Mouse (Mus musculus): ENCODE measurements around the gene Blnk. TPM values are rescaled to one million over a fixed set of nuclear protein-coding genes. Genes with fewer than 3 reads are reported as not detected.
A peak's percentile ranks its signal among the peaks of the same experiment; 100 is the strongest.

The Blnk gene
- total RNA-seq, 2 experiments from 2014 or later, result 10.8 to 12.6 TPM

DNA sequence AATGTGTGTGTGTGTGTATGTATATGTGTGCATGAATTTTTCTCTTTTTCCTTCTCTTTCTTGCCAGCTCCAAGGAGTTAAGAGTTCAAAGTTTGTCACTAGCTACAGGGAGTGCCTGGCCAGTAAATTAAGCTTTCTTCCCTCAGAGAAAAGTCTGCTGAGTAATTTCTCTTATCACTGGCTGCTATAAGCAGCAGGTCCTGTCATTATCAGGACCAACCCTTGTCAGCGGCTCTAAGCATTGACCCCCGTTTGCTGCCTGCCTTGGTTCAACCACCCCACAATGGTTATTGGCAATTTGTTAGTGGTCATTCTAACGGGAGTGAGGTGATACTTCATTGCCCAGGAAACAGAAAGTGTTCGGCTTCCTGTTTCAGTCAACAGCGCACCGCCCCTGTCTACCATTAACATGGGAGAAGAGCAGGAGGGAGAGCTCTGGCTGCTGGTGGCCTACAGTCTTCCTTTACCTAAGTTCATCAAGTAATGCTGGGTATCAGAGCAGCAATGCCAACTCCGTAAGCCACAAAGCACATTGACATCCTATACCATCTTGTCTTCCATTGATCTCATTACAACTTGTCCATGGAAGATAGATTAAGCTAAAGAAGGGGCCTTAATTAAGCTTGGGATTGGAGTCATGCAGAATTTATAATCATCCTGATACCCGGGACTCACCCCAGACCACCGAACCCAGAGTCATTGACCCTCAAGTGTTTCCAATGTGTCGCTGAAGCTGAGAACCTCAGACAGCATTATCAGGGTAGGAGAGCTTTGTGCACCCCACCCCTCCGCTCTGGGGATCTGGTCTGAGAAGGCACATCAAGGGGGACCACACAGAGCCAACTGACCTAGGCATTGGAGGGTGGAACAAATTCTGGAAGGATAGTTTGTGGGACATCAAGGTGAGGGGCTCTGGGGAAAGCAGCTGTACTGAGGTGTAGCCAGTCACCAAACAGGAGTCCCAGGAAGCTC, 17.1 kb downstream of the Blnk start:
- intact Hi-C loops (cut with DNase I), result no loop called here
- DNase-seq (ENCODE audit: low spot score in 2 of 2), result no peak

DNA sequence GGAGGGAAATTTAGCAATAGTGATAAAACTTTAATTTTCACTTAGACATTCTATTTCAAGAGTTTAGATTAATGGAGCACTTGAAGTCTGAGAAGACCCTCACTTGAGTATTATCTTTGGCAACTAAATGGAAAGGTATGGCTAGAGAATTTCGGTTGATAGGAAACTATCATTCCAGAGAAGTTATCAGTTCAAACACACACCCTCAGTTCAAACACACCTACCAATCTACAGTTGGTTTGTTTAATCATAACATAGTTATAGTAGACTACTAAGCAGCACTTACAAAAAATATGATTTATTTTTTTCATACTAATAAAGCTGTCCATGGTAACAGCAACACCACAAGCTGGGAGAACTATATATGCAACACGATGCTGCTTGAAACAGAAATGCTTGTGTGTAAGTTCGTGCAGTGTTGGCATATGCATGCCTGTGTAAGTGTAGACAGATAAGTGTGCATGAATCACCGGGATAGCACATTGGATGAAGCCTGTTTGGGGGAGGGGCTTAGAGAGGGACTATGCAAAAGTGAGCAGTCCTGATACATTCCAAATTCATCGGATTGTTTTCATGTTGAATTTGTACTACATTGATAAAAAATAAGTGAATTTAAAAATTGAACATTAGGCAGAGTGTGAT, 22.9 kb downstream of the Blnk start:
- no peak for DNase-seq (ENCODE audit: low spot score in 2 of 2)
- intact Hi-C loops (cut with DNase I), result no loop called here

DNA sequence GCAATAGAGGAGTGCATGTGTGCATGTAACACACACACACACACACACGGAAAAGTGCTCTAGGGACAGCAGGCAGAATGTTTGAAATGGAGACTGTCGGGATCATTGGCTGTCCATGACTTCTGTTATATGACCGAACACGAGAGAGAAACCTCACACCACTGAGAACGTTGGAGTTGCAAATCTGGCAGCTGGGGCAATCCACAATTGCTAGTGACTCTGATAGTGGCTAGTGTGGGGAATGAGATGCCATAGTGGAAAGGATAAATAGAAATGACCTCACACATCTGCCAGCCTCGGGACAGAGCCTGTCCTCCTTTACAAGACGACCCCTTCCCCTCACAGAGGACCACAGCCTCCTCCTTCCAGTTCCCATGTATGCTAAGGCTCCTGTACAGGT, 23.6 kb downstream of the Blnk start:
- no peak for DNase-seq (ENCODE audit: low spot score in 2 of 2)
- intact Hi-C loops (cut with DNase I), result no loop called here

DNA sequence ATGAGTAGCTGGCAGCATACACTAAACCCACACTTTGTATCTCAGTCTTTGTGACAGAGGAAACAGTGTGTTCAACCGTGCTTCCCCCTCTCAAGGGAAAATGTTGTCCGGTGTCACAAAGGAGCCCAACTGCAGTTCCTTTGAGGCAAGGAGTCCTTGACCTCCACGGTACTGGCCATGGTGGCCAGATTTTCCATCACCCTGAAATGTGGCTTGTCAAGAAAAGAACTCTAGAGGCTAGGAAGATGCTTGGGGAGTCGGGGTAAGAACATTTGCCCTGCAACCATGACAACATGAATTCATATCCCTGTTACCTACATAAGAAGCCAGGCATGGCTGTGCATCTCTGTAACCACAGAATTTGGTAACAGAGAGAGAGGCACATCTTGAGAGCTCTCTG, 24.0 kb downstream of the Blnk start:
- DNase-seq (ENCODE audit: low spot score in 2 of 2), result no peak
- intact Hi-C loops (cut with DNase I), result no loop called here

DNA sequence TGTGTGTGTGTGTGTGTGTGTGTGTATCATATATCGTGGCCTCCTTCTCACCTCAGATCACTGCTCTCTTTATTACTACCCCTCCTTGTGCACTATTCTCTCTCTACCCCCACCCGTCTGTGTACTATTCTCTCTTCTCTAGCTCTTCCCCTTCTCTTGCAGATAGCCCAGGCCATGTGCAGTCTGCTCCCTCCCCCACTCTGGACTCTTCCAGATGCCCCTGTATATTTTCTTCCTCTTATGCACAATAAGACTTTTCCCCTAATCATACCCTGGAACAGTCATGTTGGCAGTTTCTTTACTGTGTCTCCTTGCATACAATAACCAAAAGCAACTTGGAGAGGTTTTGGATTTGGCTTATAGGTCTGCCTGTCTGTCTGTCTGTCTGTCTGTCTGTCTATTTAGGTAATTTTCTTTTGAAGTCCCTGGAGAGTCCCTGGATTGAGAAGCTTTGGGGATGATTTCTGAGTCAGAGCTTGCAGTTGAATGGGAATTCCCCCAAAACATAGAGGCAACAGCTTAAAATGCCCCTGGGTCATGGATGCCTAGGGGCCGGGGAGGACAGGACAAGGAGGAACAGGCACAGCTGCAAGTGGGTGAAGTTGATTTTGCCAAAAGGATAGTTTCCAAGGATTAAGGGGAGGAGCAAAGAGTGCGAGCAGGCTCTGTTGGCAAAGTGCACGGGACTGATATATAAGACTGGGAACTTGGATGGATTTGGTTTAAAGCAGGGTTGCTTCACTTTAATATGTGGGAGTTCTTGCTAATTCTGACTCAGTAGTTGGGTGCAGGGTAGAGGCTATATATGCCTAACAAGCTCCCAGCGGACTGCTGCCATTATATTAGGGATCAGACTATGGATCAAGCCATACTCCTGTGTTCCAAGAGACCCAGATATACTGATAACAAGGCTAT, 29.1 kb downstream of the Blnk start:
- intact Hi-C loops (cut with DNase I), result no loop called here
- DNase-seq (ENCODE audit: low spot score in 2 of 2), result no peak

DNA sequence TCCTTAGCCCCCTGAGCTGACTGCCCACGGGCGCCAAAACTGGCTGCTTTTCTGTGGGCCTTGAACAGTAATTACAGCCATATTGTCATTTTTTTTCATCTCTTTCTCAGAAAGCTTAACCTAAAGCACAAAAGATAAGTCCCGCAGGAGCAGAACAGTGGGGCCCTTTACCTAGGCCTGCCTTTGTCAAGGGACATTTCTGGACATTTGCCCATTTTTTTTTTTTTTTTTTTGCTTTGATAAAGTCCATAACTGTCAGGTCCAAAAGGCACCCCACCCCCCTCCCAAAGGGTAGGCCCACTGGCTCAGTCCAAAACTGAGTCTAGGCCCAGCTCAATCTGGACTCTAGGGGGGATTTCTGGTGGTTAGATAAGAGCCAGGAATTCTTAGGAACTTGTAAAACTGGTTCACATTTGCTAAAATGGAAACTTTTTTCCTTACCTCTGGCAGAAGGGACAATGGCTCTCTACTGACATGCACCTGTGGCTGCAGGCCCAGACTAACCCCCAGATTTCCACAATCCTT, 29.9 kb downstream of the Blnk start:
- intact Hi-C loops (cut with DNase I), result no loop called here
- no peak for DNase-seq (ENCODE audit: low spot score in 2 of 2)

DNA sequence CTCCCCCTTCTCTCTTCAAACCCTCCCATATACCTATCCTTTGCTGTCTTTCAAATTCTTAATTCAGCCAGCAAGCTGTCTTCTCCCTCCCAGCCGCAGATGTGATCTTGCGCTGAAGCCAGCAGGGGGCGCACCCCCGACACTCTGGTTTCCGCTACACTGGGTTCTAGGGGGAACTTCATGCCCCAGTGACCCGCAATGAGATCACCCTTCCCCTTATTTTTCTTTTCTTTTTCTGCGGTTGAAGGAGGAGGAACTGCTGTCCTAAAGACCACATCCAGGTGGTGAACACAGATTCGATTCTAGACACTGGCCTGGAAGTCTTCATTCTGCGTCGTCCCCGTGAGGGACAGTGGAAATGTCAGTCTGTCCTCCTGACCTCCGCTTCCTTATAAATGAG, 31.3 kb downstream of the Blnk start:
- peak; percentile 24 to 29 for DNase-seq (ENCODE audit: low spot score in 2 of 2)
- intact Hi-C loops (cut with DNase I), result loop anchor here (2.0 kb wide), 1 partner anchor 54 kb away; no protein-coding TSS in a partner anchor

DNA sequence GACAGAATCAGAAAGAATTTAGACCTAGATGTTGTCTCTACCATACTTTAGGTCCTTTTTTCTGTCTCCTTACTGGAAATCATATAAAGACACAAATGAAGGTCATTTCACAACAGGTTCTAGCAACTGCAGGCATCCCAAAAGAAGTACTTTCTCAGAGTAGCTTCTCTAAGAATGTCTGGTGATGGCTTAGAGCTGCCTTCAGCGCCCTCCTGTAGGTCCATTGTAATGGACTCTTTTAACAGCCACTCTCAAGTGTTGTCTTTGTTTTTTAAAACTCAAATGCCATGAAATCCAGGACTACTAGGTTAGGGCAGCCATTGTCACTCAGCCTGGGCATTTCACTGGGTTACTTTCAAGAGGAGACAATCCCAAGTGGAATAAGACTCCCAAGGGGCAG, 35.4 kb downstream of the Blnk start:
- no peak for DNase-seq (ENCODE audit: low spot score in 2 of 2)
- intact Hi-C loops (cut with DNase I), result no loop called here

DNA sequence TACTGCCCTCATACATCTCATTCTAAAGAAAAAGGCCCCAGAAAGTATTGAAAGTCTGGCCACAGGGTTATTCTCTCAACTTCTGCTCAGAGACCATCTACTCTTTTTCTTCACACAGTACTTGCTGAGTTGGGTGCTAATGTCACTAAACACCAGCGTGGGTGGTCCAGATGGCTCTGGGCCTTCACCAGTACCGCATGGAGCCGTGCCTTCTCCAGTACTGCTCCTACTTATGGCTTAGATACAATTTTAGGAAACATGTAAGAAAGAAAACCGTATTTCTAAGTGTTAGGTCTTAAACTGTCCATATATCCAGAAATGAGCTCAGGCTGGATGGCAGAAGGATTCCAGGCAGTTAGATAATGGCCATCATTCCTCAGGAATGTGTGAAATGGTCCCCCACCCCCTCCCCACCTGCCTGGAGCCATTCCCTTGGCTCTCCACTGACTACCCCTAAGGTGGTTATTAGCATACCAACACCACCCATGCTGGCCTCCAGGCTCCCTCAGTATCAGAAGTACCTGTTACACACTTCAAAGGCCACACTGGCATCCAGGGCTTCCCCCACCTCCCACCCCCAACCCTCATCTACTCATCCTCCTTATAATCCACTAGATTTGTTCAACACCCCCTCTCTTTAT, 47.3 kb downstream of the Blnk start:
- intact Hi-C loops (cut with DNase I), result no loop called here
- DNase-seq (ENCODE audit: low spot score in 2 of 2), result peak in 1 of 2 experiments; percentile 30

DNA sequence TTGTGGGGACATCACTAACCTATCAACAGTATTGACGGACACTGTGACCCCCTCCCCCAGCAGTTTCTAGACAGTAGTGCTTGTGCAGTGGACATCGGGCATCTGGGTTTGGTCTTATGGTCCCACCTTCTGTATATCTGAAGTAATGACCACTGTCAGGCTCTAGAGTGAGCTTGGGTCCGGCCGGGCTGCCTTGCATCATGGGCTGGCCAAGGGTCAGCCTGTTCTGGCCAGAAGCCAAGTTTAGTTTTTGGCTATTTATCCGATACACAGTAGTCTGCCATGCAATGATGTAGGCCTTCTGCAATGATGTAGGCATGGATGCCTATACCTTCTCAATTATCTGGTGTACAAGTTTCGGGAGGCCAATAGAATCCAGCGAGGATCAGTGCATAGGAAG, 50.8 kb downstream of the Blnk start:
- DNase-seq (ENCODE audit: low spot score in 2 of 2), result no peak
- intact Hi-C loops (cut with DNase I), result no loop called here

DNA sequence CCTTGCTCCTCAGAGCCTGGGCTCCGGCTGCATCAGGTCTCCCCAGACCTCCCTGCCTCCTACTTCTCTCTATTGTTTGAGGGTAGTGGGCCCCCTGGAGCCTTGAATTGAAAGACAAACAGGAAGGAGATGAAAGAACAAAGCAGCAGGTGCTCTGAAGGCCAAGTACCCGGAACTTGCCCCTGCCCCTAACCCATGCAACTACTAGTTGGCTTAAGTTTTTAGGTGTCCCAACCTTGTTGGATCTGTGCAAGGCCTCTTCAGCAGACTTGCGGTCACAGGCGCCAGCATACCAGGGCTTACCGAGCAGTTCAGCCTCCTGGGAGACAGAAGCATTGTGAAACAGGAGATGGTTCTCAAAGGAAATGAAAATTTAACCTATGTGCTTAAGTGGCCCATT, 58.3 kb downstream of the Blnk start:
- no peak for DNase-seq (ENCODE audit: low spot score in 2 of 2)
- intact Hi-C loops (cut with DNase I), result no loop called here

DNA sequence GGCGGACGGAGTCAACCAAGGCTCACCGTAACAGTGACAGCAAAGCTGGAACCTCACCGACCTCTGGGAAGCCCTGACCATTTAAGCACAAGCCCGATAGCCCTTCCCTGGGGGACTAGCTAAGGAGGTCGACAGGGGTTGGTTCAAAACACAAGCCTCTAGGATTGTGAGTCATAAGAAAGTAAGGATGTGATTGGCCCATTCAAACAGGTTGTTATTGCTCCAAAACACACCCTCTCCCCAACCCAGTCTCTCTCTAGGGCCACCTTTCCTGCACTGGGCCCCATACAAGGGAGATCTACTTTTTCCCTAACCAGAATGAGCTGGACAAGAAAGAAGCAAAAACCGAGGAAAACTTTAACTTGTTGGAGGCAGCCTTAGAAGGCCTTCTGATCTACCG, 59.0 kb downstream of the Blnk start:
- intact Hi-C loops (cut with DNase I), result no loop called here
- DNase-seq (ENCODE audit: low spot score in 2 of 2), result no peak

DNA sequence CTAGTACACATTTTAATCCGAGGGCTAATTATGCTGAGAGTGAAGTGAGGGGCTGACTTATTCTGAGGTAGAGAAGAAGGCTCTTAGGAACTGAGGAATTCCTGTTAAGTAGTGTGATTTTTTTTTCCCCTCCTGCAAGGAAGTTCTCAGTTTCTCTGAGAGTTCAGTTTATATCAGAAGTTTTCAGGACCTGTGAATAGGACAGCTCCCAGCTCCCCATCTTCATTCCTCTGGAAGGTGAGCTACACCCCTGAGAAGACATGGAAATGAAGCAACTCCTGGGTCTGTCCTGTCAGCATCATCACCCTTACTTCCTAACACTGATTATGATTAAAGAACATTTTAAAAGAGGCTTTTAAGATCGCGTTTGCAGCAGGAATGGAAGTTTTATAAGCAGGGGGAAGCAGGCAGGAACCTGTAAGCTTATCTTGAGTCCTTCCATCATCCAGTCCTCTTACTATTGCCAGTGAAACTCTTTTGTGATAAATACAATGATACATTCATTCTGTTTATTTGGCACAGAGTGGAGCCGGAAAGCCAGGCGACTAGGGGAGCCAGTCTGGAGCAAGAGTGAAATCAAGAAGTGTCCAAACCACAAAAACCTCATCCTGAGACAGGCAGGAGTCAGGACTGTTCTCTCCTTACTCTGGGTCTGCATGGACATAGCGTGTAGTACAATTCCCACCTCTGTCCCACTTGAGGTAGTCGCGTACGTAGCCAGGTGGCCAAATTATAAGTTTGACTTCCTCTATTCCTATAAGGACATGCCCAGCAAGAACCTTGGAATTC, 62.6 kb downstream of the Blnk start:
- DNase-seq (ENCODE audit: low spot score in 2 of 2), result no peak
- intact Hi-C loops (cut with DNase I), result no loop called here

DNA sequence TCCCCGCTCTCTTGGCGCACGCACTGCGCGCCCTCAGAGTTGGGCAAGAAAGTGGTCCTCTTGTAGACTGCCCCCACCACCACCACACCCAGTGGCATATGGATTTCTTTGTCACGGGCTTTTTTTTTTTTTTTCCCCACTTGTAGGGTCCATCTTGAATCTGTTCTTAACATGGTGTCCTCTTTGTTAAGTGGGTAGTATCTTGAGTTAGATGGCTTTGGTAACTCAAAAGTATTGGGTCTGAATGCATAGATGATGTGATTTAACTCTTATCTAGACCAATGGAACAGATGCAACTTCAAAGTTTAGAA, 99.0 kb downstream of the Blnk start:
- no peak for DNase-seq (ENCODE audit: low spot score in 2 of 2)
- intact Hi-C loops (cut with DNase I), result loop anchor here (2.0 to 10.0 kb wide), 2 partner anchors 65 to 119 kb away; partner anchors contain the start of gene Ccnj

DNA sequence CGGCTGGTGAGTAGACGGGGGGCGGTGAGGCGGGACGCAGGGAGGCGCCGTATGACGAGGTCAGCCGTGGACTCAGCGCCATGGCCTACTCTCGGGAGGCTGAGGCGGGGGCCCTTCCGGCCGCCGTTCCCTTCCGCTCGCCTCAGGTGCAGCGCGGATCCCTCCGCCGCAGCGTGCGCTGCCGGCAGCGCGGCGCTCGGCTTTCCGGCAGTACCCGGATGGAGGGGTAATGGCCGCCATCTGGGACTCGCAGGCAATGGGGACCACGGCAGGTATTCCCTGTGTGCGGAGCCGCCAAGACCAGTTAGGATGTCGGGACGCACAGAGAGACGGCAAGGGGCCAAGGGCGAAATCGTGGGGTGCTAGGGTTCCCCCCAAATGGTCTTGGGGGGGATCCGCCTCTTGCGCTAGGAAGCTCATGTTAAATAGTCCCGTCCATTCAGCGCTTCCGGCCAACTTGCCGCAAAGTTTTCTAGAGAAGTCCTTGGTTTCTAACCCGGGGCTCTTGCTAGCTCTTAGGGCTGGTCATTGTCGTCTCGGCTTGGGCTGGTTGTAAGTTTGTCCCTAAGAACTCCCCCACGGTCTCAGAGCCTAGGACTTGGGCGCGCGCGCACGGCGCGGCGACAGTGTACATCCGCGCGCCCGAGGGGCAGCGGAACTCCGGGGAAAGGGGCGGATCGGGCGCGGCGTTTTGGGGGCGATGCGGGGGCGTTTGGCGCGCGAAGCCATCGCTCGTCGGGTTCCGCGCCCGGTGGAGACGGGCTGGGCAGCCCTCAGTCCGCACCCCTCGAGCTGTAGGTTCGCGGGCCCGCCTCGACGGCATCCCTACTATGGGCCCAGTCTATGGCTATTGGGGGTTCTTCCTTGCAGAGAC, 99.6 kb downstream of the Blnk start, which contains the start of gene Zfp518a:
Zfp518a (plus strand) TSS at position 187 of the 874 bp plus-strand sequence.
- intact Hi-C loops (cut with DNase I), result loop anchor here (1.0 to 10.0 kb wide), 3 partner anchors 21 to 120 kb away; partner anchors contain the start of gene Ccnj
- DNase-seq (ENCODE audit: low spot score in 2 of 2), result peak; percentile 92

DNA sequence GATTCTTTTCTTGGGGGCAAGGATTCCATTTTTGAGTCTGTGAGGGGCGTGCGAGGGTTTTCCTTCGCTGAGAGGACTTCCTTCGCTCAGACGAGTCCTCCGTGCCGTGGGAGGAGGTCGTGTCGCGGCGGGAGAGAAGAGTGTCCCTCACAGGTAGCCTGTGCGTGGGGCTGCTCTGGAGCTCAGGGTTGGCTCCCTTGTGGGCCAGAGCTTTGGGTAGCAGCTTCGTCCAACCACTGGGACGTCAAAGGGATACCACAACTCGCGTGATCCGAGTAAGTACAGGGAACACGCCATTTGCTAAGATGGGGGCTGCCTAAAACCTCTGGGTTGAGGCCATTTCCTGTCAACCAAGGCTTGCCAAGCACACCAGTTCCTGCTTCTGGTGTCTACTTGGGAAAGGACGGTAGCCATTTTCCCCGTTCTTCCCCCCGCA, 100.2 kb downstream of the Blnk start:
- intact Hi-C loops (cut with DNase I), result loop anchor here (1.0 to 10.0 kb wide), 3 partner anchors 21 to 121 kb away; partner anchors contain the start of gene Ccnj
- no peak for DNase-seq (ENCODE audit: low spot score in 2 of 2)

DNA sequence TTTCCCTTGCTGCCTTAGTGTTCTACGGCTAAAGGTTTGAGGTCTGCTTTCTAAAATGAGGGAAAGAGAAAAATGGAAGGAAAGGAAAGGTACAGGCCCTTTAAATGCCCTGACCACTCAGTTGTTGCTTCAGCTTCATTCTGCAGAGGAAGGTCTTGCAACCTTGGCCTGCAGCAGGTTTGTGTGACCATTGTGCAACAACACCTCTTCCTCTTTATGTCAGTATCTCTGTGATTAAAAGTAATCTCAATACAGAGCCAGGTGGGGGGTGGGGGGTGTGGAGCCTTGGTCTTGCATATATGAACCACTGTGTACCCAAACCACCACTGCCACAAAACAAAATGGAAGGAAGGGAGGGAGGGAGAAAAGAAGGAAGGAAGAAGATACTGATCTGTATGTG, 105.4 kb downstream of the Blnk start:
- intact Hi-C loops (cut with DNase I), result no loop called here
- DNase-seq (ENCODE audit: low spot score in 2 of 2), result no peak

Data from left cerebral cortex, postnatal 36 days (tissue).